Comparison of ENCODE assay signal across 13 mouse cellular contexts in the genomic region with DNA sequence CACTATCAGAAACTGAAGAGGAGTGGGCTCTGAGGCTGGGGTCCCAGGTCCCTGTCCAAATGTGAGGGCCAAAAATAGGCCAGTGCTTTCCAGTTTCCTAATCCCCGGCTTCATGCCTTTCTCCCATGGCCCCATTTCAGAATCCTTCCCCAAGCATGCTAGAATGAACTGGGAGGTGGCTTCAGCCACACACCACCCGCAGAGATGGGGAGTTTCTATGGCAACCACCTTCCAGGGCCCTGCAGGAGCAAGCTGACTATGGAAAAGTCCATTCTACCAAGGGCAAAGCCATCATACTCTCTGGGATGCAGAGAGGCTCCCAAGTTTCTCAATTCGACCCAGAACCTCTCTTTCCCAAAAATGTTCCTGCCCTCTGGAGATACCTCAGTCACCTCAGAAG.
DNase-seq lines count a peak whose midpoint lies in the region; ATAC-seq and TF ChIP-seq lines count a peak whose summit lies in the region.
"Had no signal": no experiment of that assay in that cellular context is flagged by ENCODE, and none has a peak within 500 bp of the region (broad histone marks: within the 10 kb centered on the region; RNA-seq: fewer than 3 reads in every experiment).

No protein-coding gene starts in this region.

- TF ChIP-seq CTCF in hindbrain, postnatal 0 days (IDR thresholded peaks at IDR 0.05; ENCODE audit: low read depth): no peak
- no peak for TF ChIP-seq CTCF in olfactory bulb, adult 2 months (IDR thresholded peaks at IDR 0.05; ENCODE audit: insufficient read depth, low read depth, low read length)
- no peak for TF ChIP-seq CTCF in thymus, adult 2 months (IDR thresholded peaks at IDR 0.05; ENCODE audit: borderline replicate concordance, control insufficient read depth, extremely low read depth, insufficient read depth, low read length, poor library complexity)

- no peak for ATAC-seq in hindbrain, postnatal 0 days
- no peak for ATAC-seq in hindbrain, embryonic 13.5 days (ENCODE audit: low FRiP score)
- ATAC-seq in liver, embryonic 12.5 days: no peak
- ATAC-seq: hindbrain, embryonic 16.5 days had no signal

- no peaks in the 10 kb centered on the region for H3K9me3 ChIP-seq in hindbrain, postnatal 0 days (ENCODE audit: low read length)
- no peaks in the 10 kb centered on the region for H3K9me3 ChIP-seq in hindbrain, embryonic 13.5 days
- no peaks in the 10 kb centered on the region for H3K9me3 ChIP-seq in liver, embryonic 12.5 days (replicated peaks)

- H3K4me1 ChIP-seq in hindbrain, postnatal 0 days (ENCODE audit: insufficient read depth, low read length): peaks cover 30% of the 10 kb centered on the region
- peaks cover 49% of the 10 kb centered on the region for H3K4me1 ChIP-seq in hindbrain, embryonic 13.5 days (replicated peaks)
- H3K4me1 ChIP-seq in olfactory bulb, adult 2 months (ENCODE audit: control insufficient read depth, insufficient read depth, low read length): peaks cover 62% of the 10 kb centered on the region
- peaks cover 17% of the 10 kb centered on the region for H3K4me1 ChIP-seq in thymus, adult 2 months (replicated peaks; ENCODE audit: control insufficient read depth, insufficient read depth, low read length)
- H3K4me1 ChIP-seq in liver, embryonic 12.5 days: 0 out of 2 replicates have a peak, but pooled peaks cover 8% of the 10 kb centered on the region

- no peaks in the 10 kb centered on the region for H3K27me3 ChIP-seq in hindbrain, postnatal 0 days (ENCODE audit: insufficient read depth, low read length)
- H3K27me3 ChIP-seq in hindbrain, embryonic 13.5 days: no peaks in the 10 kb centered on the region
- H3K27me3 ChIP-seq in thymus, adult 2 months (ENCODE audit: control insufficient read depth, insufficient read depth, low read length): no peaks in the 10 kb centered on the region
- H3K27me3 ChIP-seq in liver, embryonic 12.5 days (replicated peaks): no peaks in the 10 kb centered on the region

- H3K4me3 ChIP-seq in hindbrain, postnatal 0 days (ENCODE audit: low read length): no peak overlapping the region
- no peak overlapping the region for H3K4me3 ChIP-seq in hindbrain, embryonic 13.5 days
- H3K4me3 ChIP-seq in olfactory bulb, adult 2 months (ENCODE audit: insufficient read depth, low read depth, low read length): no peak overlapping the region
- no peak overlapping the region for H3K4me3 ChIP-seq in thymus, adult 2 months (ENCODE audit: control insufficient read depth, insufficient read depth, low read length)
- no peak overlapping the region for H3K4me3 ChIP-seq in liver, embryonic 12.5 days

- no peak for TF ChIP-seq POLR2A in olfactory bulb, adult 2 months (IDR thresholded peaks at IDR 0.05; ENCODE audit: insufficient read depth, low read depth, low read length)
- no peak for TF ChIP-seq POLR2A in thymus, adult 2 months (IDR thresholded peaks at IDR 0.05; ENCODE audit: control insufficient read depth, extremely low read depth, insufficient read depth, low read length, poor library complexity)

- DNase-seq in hindbrain, postnatal 0 days (ENCODE audit: low spot score): peak; percentile 30
- DNase-seq in R1 (ENCODE audit: low read depth, low spot score): peak; percentile 92
- DNase-seq in cerebellum, adult 8-10 months: peak; percentile 61
- DNase-seq in thymus, adult 2 months: no peak
- DNase-seq: gastrocnemius, postnatal 25 days; kidney, adult 18-20 months; kidney, postnatal 14 days; lung, adult 2 months; lung, postnatal 36 days had no signal

- WGBS in hindbrain, postnatal 0 days: 42% methylated on average over 3 of the region's 3 CpGs
- 60% methylated on average over 3 of the region's 3 CpGs for WGBS in hindbrain, embryonic 13.5 days
- WGBS in olfactory bulb, adult 2 months: 46% methylated on average over 3 of the region's 3 CpGs
- WGBS in thymus, adult 2 months: 96% methylated on average over 3 of the region's 3 CpGs
- 56% methylated on average over 3 of the region's 3 CpGs for whole genome bisulfite sequencing in liver, embryonic 12.5 days (ENCODE audit: insufficient replicate concordance)

- H3K9ac ChIP-seq in hindbrain, postnatal 0 days (replicated peaks; ENCODE audit: low read length): no peak overlapping the region
- no peak overlapping the region for H3K9ac ChIP-seq in hindbrain, embryonic 13.5 days
- no peak overlapping the region for H3K9ac ChIP-seq in liver, embryonic 12.5 days

- no peak overlapping the region for H3K4me2 ChIP-seq in hindbrain, postnatal 0 days (ENCODE audit: low read depth, low read length)
- no peak overlapping the region for H3K4me2 ChIP-seq in hindbrain, embryonic 13.5 days
- H3K4me2 ChIP-seq in liver, embryonic 12.5 days: no peak overlapping the region

- H3K27ac ChIP-seq in hindbrain, postnatal 0 days: no peak overlapping the region
- H3K27ac ChIP-seq in hindbrain, embryonic 13.5 days: no peak overlapping the region
- H3K27ac ChIP-seq in olfactory bulb, adult 2 months (ENCODE audit: insufficient read depth, low read depth, low read length): peak overlapping the region; percentile 32; the same call in 1 of the 2 replicates
- no peak overlapping the region for H3K27ac ChIP-seq in thymus, adult 2 months (ENCODE audit: control insufficient read depth, insufficient read depth, low read length)
- H3K27ac ChIP-seq in liver, embryonic 12.5 days: no peak overlapping the region

- no peaks in the 10 kb centered on the region for H3K36me3 ChIP-seq in hindbrain, postnatal 0 days (ENCODE audit: insufficient read depth, low read length)
- H3K36me3 ChIP-seq in hindbrain, embryonic 13.5 days: no peaks in the 10 kb centered on the region
- H3K36me3 ChIP-seq in thymus, adult 2 months (ENCODE audit: control insufficient read depth, insufficient read depth, low read length): no peaks in the 10 kb centered on the region
- no peaks in the 10 kb centered on the region for H3K36me3 ChIP-seq in liver, embryonic 12.5 days
